Mouse (Mus musculus): Measurements from ENCODE around the gene Mrps24. TPM values are rescaled to one million over a fixed set of nuclear protein-coding genes. Genes with fewer than 3 reads are reported as not detected.

Mrps24 gene
- polyA plus RNA-seq, 1 experiment from 2014 or later = 98.7 TPM

- H3K27me3 ChIP-seq = no peaks in the 10 kb centered on the region
- ATAC-seq (peak; percentile 79), DNase-seq (ENCODE audit: low read depth, low spot score) (peak; percentile 41)
- POLR2A ChIA-PET = interaction anchor here (1.2 kb wide), 1 partner anchor 20 kb away, joined by 3 read pairs; no protein-coding TSS in a partner anchor
- no peak for TF ChIP-seq CTCF (IDR thresholded peaks at IDR 0.05)
- in situ Hi-C loops (cut with MboI; ENCODE audit: low pct_unique_long_range_greater_than_20kb) = no loop called here
- CTCF ChIA-PET = interaction anchor here (1.7 kb wide), 1 partner anchor 11 kb away, joined by 6 read pairs; no protein-coding TSS in a partner anchor
Observed at GRCm38 (mm10) chr11:5707530-5708353, 7.7 kb downstream of the Mrps24 start.

- TF ChIP-seq CTCF (IDR thresholded peaks at IDR 0.05) = no peak
- ChIA-PET CTCF (interaction anchor here (1.4 kb wide), 1 partner anchor 16 kb away, joined by 3 read pairs; no protein-coding TSS in a partner anchor), POLR2A (interaction anchor here (1.2 kb wide), 1 partner anchor 21 kb away, joined by 3 read pairs; no protein-coding TSS in a partner anchor)
- in situ Hi-C loops (cut with MboI; ENCODE audit: low pct_unique_long_range_greater_than_20kb) = no loop called here
- ATAC-seq = no peak
- DNase-seq (ENCODE audit: low read depth, low spot score) = no peak
- H3K27me3 ChIP-seq = no peaks in the 10 kb centered on the region
Observed at GRCm38 (mm10) chr11:5706874-5707529, 8.5 kb downstream of the Mrps24 start.

GRCm38 (mm10) chr11:5705972-5706371 lies 9.5 kb downstream of the Mrps24 start:
- ChIA-PET CTCF (interaction anchor here (1.4 kb wide), 1 partner anchor 15 kb away, joined by 3 read pairs; no protein-coding TSS in a partner anchor), POLR2A (no interaction called here)
- ATAC-seq = no peak
- DNase-seq (ENCODE audit: low read depth, low spot score) = no peak
- no peaks in the 10 kb centered on the region for H3K27me3 ChIP-seq
- in situ Hi-C loops (cut with MboI; ENCODE audit: low pct_unique_long_range_greater_than_20kb) = no loop called here
- TF ChIP-seq CTCF (IDR thresholded peaks at IDR 0.05) = no peak

GRCm38 (mm10) chr11:5703341-5703740 lies 12.1 kb downstream of the Mrps24 start:
- no peak for ATAC-seq
- peak; percentile 6 for TF ChIP-seq CTCF (IDR thresholded peaks at IDR 0.05)
- no peak for DNase-seq (ENCODE audit: low read depth, low spot score)
- POLR2A ChIA-PET = no interaction called here
- no peaks in the 10 kb centered on the region for H3K27me3 ChIP-seq
- in situ Hi-C loops (cut with MboI; ENCODE audit: low pct_unique_long_range_greater_than_20kb) = no loop called here
- CTCF ChIA-PET = no interaction called here

GRCm38 (mm10) chr11:5702957-5703332 lies 12.5 kb downstream of the Mrps24 start:
- in situ Hi-C loops (cut with MboI; ENCODE audit: low pct_unique_long_range_greater_than_20kb) = no loop called here
- no peak for ATAC-seq
- ChIA-PET POLR2A (no interaction called here), CTCF (interaction anchor here (0.7 to 1.5 kb wide), 2 partner anchors 11 to 166 kb away, joined by 3 to 4 read pairs; no protein-coding TSS in a partner anchor)
- no peak for DNase-seq (ENCODE audit: low read depth, low spot score)
- H3K27me3 ChIP-seq = no peaks in the 10 kb centered on the region
- no peak for TF ChIP-seq CTCF (IDR thresholded peaks at IDR 0.05)

GRCm38 (mm10) chr11:5702271-5702956 lies 13.1 kb downstream of the Mrps24 start:
- no peaks in the 10 kb centered on the region for H3K27me3 ChIP-seq
- no peak for TF ChIP-seq CTCF (IDR thresholded peaks at IDR 0.05)
- no peak for DNase-seq (ENCODE audit: low read depth, low spot score)
- no peak for ATAC-seq
- in situ Hi-C loops (cut with MboI; ENCODE audit: low pct_unique_long_range_greater_than_20kb) = no loop called here
- ChIA-PET CTCF (interaction anchor here (0.7 to 1.5 kb wide), 2 partner anchors 10 to 165 kb away, joined by 3 to 4 read pairs; no protein-coding TSS in a partner anchor), POLR2A (no interaction called here)

- DNase-seq (ENCODE audit: low read depth, low spot score) = no peak
- POLR2A ChIA-PET = no interaction called here
- no peak for ATAC-seq
- in situ Hi-C loops (cut with MboI; ENCODE audit: low pct_unique_long_range_greater_than_20kb) = no loop called here
- TF ChIP-seq CTCF (IDR thresholded peaks at IDR 0.05) = no peak
- CTCF ChIA-PET = interaction anchor here (1.5 kb wide), 1 partner anchor 10 kb away, joined by 4 read pairs; no protein-coding TSS in a partner anchor
- no peaks in the 10 kb centered on the region for H3K27me3 ChIP-seq
Observed at GRCm38 (mm10) chr11:5701821-5702220, 13.7 kb downstream of the Mrps24 start.

- DNase-seq (ENCODE audit: low read depth, low spot score) (no peak), ATAC-seq (no peak)
- no peak for TF ChIP-seq CTCF (IDR thresholded peaks at IDR 0.05)
- in situ Hi-C loops (cut with MboI; ENCODE audit: low pct_unique_long_range_greater_than_20kb) = no loop called here
- CTCF ChIA-PET = interaction anchor here (1.3 to 1.5 kb wide), 2 partner anchors 9 to 10 kb away, joined by 4 to 5 read pairs; no protein-coding TSS in a partner anchor
- POLR2A ChIA-PET = no interaction called here
- H3K27me3 ChIP-seq = no peaks in the 10 kb centered on the region
Observed at GRCm38 (mm10) chr11:5701300-5701699, 14.2 kb downstream of the Mrps24 start.

- in situ Hi-C loops (cut with MboI; ENCODE audit: low pct_unique_long_range_greater_than_20kb) = no loop called here
- no peak for DNase-seq (ENCODE audit: low read depth, low spot score)
- no peaks in the 10 kb centered on the region for H3K27me3 ChIP-seq
- TF ChIP-seq CTCF (IDR thresholded peaks at IDR 0.05) = no peak
- CTCF ChIA-PET = interaction anchor here (1.3 kb wide), 1 partner anchor 9 kb away, joined by 5 read pairs; no protein-coding TSS in a partner anchor
- no peak for ATAC-seq
- POLR2A ChIA-PET = no interaction called here
Observed at GRCm38 (mm10) chr11:5700808-5701207, 14.7 kb downstream of the Mrps24 start.

- DNase-seq (ENCODE audit: low read depth, low spot score) = no peak
- H3K27me3 ChIP-seq = no peaks in the 10 kb centered on the region
- TF ChIP-seq CTCF (IDR thresholded peaks at IDR 0.05) = peak; percentile 70
- ChIA-PET POLR2A (no interaction called here), CTCF (interaction anchor here (1.2 to 1.7 kb wide), 3 partner anchors 9 to 14 kb away, joined by 3 to 5 read pairs (median 4); no protein-coding TSS in a partner anchor)
- no peak for ATAC-seq
- in situ Hi-C loops (cut with MboI; ENCODE audit: low pct_unique_long_range_greater_than_20kb) = loop anchor here (5.0 kb wide), 1 partner anchor 204 kb away; no protein-coding TSS in a partner anchor
Observed at GRCm38 (mm10) chr11:5691775-5692174, 23.7 kb downstream of the Mrps24 start.
